Mouse (Mus musculus): ENCODE data around the gene Cox19.

Cox19 gene

GRCm38 (mm10) chr5:139327634-139328020 is 23.6 kb downstream of the Cox19 start:
- DNase-seq (ENCODE audit: low spot score in 2 of 2) = no peak

- DNase-seq (ENCODE audit: low spot score in 2 of 2) = no peak
Observed at GRCm38 (mm10) chr5:139326986-139327633, 24.1 kb downstream of the Cox19 start.

GRCm38 (mm10) chr5:139326111-139326696 is 25.0 kb downstream of the Cox19 start:
- DNase-seq (ENCODE audit: low spot score in 2 of 2) = no peak

- DNase-seq (ENCODE audit: low spot score in 2 of 2) = peak; percentile 75 to 78
Observed at GRCm38 (mm10) chr5:139325395-139325966, 25.7 kb downstream of the Cox19 start, which contains the start of gene Adap1. Gene Adap1 (minus strand): TSS chr5:139325622.

- peak; percentile 62 to 76 for DNase-seq (ENCODE audit: low spot score in 2 of 2)
Observed at GRCm38 (mm10) chr5:139324691-139325394, 26.4 kb downstream of the Cox19 start.

- peak in 1 of 2 experiments; percentile 64 for DNase-seq (ENCODE audit: low spot score in 2 of 2)
Observed at GRCm38 (mm10) chr5:139324045-139324491, 27.1 kb downstream of the Cox19 start.

- DNase-seq (ENCODE audit: low spot score in 2 of 2) = peak; percentile 61 to 68
Observed at GRCm38 (mm10) chr5:139323260-139323924, 27.8 kb downstream of the Cox19 start.

DNA sequence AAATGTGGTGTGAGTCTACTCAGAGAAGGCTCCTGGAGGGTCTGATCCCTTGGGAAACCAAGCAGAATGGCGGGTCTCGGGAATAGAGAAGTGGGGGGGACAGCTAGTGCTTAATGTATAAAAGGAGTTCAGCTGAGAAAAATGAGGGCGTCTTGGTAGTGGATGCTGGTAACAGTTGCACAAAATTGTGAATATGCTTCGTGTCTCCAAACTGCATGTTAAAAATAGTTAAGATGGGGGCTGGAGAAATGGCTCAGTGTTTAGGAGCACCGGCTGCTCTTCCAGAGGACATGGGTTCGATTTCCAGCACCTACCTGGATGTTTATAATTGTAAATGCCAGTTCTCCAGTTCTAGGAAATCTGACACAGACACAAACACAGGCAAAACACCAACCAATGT is 29.9 kb downstream of the Cox19 start:
- no peak for DNase-seq (ENCODE audit: low spot score in 2 of 2)

GRCm38 (mm10) chr5:139320424-139320823 is 30.8 kb downstream of the Cox19 start:
- DNase-seq (ENCODE audit: low spot score in 2 of 2) = no peak

- peak; percentile 71 to 77 for DNase-seq (ENCODE audit: low spot score in 2 of 2)
Observed at GRCm38 (mm10) chr5:139317751-139318504, 33.3 kb downstream of the Cox19 start.

- no peak for DNase-seq (ENCODE audit: low spot score in 2 of 2)
Observed at GRCm38 (mm10) chr5:139316982-139317675, 34.1 kb downstream of the Cox19 start.

- no peak for DNase-seq (ENCODE audit: low spot score in 2 of 2)
Observed at GRCm38 (mm10) chr5:139314941-139315642, 36.1 kb downstream of the Cox19 start.

DNA sequence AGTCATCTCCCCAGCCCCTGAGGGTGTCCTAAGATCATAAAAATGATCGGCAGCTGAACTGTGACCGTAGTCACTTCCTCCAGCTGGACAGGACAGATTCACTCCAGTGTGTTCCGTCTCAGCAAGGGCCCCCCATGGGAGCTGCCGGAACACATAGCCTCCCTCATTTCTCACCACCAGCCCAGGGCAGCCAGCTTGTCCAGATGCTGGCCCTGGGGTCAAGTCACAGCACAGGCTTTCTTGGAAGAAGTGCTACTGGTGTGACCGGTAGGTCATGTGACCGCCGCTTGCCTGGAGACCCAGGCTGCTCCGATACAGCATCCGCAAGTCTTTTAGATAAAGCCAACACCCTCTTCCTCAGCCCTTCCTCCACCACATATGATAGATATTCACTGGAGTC is 37.7 kb downstream of the Cox19 start:
- no peak for DNase-seq (ENCODE audit: low spot score in 2 of 2)

DNA sequence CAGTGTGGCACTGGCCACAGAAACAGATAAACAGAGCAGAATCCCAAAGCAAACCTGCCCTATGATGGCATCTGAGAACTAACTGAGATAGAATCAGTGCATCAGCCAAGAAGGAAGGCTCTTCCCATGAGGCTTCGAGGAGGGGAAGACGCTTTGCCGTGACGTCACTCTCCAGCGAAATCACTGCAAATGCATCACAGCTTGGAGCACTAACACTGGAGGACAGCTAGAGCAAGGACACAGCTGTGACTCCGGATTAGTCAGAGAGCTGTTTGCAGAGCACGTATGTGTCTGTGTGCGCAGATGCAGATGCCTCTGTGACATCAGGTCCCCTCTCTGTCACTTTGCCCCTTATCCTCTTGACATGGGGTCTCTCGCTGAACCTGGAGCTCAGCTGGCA is 39.4 kb downstream of the Cox19 start:
- DNase-seq (ENCODE audit: low spot score in 2 of 2) = no peak

DNA sequence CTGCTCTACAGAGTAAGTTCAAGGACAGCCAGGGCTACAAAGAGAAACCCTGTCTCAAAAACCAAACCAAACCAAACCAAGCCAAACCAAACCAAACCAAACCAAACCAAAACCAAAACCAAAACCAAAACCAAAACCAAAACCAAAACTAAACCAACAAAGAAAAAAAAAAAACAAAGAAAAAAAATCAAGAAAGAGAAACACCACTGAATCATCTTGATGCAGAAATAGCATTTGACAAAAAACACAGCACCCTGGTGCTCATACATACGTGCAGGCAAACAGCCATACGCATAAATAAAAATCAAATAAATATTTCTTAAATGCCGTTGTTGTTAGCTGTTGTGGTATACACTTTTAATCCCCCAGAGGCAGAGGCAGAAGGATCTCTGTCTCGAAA is 40.7 kb downstream of the Cox19 start:
- no peak for DNase-seq (ENCODE audit: low spot score in 2 of 2)

DNA sequence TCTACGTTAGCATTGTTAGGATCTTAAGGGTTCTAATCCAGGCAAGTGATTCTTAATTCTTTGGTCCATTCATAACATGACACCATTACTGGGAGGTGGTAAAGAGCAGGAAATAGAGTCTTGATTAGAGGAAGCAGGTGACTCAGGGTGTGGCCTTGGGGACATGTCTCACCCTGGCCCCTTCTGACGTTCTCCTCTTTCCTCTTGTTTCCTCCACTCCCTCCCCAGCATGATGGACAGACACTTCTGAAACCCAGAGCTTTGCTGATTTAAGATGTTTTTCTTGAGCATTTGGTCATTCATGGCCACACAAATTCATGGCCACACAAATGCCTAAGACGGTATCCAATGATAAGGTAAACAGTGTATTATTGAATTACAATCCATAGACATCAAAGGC is 41.3 kb downstream of the Cox19 start:
- DNase-seq (ENCODE audit: low spot score in 2 of 2) = no peak

GRCm38 (mm10) chr5:139303646-139304061 is 47.6 kb downstream of the Cox19 start:
- DNase-seq (ENCODE audit: low spot score in 2 of 2) = no peak

DNA sequence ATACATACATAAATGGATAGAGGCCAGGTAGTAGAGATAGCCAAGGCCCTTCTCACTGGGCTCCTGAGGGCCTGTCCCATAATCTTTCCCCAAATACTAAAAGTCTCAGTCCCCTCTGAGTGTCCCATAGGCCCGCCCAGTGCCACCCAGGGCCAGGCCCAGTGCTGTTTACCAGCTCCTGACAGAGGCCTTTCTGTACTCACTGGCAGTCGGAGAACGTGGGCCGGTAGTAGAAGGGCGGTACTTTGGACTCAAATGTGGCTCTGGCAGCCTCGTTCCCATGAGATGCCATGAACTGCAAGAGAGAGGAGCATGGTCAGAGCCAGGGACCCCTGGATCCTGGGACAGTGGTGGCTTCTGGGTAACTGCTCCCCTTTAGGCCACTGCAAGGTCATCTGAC is 49.1 kb downstream of the Cox19 start:
- no peak for DNase-seq (ENCODE audit: low spot score in 2 of 2)

DNA sequence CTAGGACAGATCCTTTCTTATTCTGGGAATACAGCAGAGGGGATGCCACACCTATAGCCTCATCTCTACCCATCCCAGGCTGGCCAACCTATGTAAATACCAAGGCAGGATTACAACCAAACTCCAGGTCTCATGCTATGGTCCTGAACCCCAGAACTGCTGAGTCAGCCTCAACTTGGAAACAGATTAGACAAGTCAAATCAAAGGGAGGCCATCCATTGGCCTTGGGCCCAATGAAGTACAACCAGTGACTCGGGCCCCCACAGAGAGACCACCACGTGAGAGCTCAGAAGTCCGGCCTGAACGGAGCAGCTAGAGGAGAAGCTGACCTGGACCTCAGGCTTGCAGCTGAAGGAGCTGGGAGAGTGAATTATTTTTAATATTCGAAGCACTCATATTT is 53.5 kb downstream of the Cox19 start:
- no peak for DNase-seq (ENCODE audit: low spot score in 2 of 2)

DNA sequence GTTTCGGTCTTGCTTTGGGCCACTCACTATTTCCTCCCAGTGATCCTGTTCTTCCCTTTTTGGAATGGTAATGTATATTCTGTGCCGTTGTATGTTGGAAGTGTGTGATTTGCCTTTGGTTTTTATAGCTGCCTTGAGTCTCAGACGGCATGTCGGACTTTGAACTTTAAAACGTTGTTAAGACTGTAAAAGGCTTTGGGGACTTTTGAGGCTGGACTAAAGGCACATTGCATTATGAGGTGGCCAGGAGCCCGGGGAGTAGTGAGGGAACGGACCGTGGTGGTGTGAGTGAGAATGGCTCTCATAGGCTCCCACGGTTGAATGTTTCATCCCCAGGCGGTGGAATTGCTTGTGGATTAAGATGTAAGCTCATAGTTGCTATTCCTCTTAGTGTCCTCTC is 54.1 kb downstream of the Cox19 start:
- no peak for DNase-seq (ENCODE audit: low spot score in 2 of 2)

All from right cerebral cortex, postnatal 10 days (tissue).